Mouse (Mus musculus) brain, embryonic 14.5 days (tissue): ENCODE measurements around the gene Tfap2e.

Source experiments
- CTCF ChIP-seq: fragments of 200-500 bp; IDR thresholded peaks from 2 replicates; pipeline ENCODE4 v1.5.1; 2012; ENCODE audit warnings: inconsistent platforms, mild to moderate bottlenecking, moderate library complexity, borderline replicate concordance; ENCODE audit not compliant: insufficient read depth, insufficient read length; ENCODE audit errors: extremely low read depth
- POLR2A ChIP-seq: fragments of 200-500 bp; IDR thresholded peaks from 2 replicates; pipeline ENCODE4 v1.6.1; 2012; ENCODE audit warnings: mild to moderate bottlenecking, inconsistent platforms, borderline replicate concordance; ENCODE audit not compliant: poor library complexity, insufficient read depth, insufficient read length, severe bottlenecking; ENCODE audit errors: extremely low read depth

DNA sequence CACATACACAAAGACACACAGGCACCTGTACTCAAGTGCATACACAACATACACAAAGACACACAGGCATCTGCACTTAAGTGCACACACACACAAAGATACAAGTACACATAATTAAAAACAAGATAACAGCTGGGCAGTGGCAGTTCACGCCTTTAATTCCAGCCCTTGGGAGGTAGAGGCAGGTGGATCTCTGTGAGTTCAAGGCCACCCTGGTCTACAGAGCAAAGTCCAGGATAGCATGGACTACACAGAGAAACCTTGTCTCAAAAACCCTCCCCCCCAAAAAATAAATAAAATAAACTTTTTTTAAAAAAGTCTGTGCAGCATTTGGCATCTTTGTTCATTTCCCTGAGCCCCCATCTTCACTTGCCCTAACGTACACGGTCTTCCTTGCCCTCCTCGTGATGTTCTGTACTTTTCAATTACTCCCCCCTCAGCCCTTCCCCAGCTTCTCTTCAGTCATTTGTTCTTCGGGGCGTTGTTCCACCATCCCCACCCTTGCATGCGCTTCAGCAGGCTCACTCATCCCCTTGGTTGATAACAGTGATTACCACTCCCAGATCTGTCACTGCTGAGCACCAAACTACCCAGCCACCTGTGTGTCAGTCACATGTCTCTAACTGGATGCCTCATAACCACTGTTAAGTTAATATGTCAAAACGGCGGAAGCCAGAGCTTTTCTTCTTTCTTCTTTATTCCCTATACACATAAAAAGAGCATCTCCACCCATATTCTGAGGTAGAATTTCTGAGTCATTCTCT, 33.9 kb upstream of the Tfap2e start:
- no peak for TF ChIP-seq CTCF
- no peak for TF ChIP-seq POLR2A
